Mouse (Mus musculus) gastrocnemius, adult 18-20 months (tissue): ENCODE data around the gene Usp47. TPM values are rescaled to one million over a fixed set of nuclear protein-coding genes. Genes with fewer than 3 reads are reported as not detected.

Experiments used
- DNase-seq: peaks from one replicate; pipeline ENCODE4 v3.0.0; 2021; ENCODE audit warnings: low spot score
- total RNA-seq, 2 experiments: library from RNA; stranded (reverse); gene quantifications; 2 replicates each; pipeline ENCODE4 v1.2.3; 2021

The Usp47 gene
- total RNA-seq, 2 experiments from 2014 or later: 225 to 256 TPM

- no peak for DNase-seq
Observed at GRCm38 (mm10) chr7:112120861-112121810, 97.8 kb downstream of the Usp47 start.

GRCm38 (mm10) chr7:112121866-112122500 is 98.7 kb downstream of the Usp47 start:
- DNase-seq: no peak

- no peak for DNase-seq
Observed at GRCm38 (mm10) chr7:112123612-112124011, 100.3 kb downstream of the Usp47 start.

- no peak for DNase-seq
Observed at GRCm38 (mm10) chr7:112125625-112126260, 102.4 kb downstream of the Usp47 start.

GRCm38 (mm10) chr7:112127085-112127637 is 103.9 kb downstream of the Usp47 start:
- no peak for DNase-seq

GRCm38 (mm10) chr7:112127954-112128353 is 104.7 kb downstream of the Usp47 start:
- DNase-seq: peak; percentile 50

- DNase-seq: peak; percentile 64
Observed at GRCm38 (mm10) chr7:112128810-112129209, 105.5 kb downstream of the Usp47 start.

GRCm38 (mm10) chr7:112129851-112130250 is 106.5 kb downstream of the Usp47 start:
- DNase-seq: no peak

- DNase-seq: no peak
Observed at GRCm38 (mm10) chr7:112130660-112131059, 107.4 kb downstream of the Usp47 start.

GRCm38 (mm10) chr7:112132005-112132404 is 108.7 kb downstream of the Usp47 start:
- DNase-seq: no peak

- no peak for DNase-seq
Observed at GRCm38 (mm10) chr7:112133277-112133676, 110.0 kb downstream of the Usp47 start.

- DNase-seq: no peak
Observed at GRCm38 (mm10) chr7:112135161-112135560, 111.9 kb downstream of the Usp47 start.

- no peak for DNase-seq
Observed at GRCm38 (mm10) chr7:112136537-112136936, 113.2 kb downstream of the Usp47 start.

GRCm38 (mm10) chr7:112138168-112138508 is 114.8 kb downstream of the Usp47 start:
- DNase-seq: no peak

GRCm38 (mm10) chr7:112138509-112139405 is 115.5 kb downstream of the Usp47 start:
- DNase-seq: peak; percentile 54

GRCm38 (mm10) chr7:112140725-112141124 is 117.4 kb downstream of the Usp47 start:
- no peak for DNase-seq

- DNase-seq: no peak
Observed at GRCm38 (mm10) chr7:112142616-112143015, 119.3 kb downstream of the Usp47 start.

- no peak for DNase-seq
Observed at GRCm38 (mm10) chr7:112143090-112143500, 119.8 kb downstream of the Usp47 start.

GRCm38 (mm10) chr7:112143978-112144377 is 120.7 kb downstream of the Usp47 start:
- no peak for DNase-seq

GRCm38 (mm10) chr7:112144646-112145179 is 121.4 kb downstream of the Usp47 start:
- peak; percentile 51 for DNase-seq

- no peak for DNase-seq
Observed at GRCm38 (mm10) chr7:112147979-112148378, 124.7 kb downstream of the Usp47 start.
